Mouse (Mus musculus) urinary bladder, postnatal 14 days (tissue): Measurements from ENCODE around the gene Sfta2.
A peak's percentile ranks its signal among the peaks of the same experiment; 100 is the strongest.

Experiments
- DNase-seq: peaks from one replicate; pipeline ENCODE4 v3.0.0; 2021; ENCODE audit warnings: low spot score

The Sfta2 gene

GRCm38 (mm10) chr17:35592131-35592530 lies 9.2 kb upstream of the Sfta2 start:
- no peak for DNase-seq

- DNase-seq, result no peak
Measured at GRCm38 (mm10) chr17:35593786-35594185, 7.6 kb upstream of the Sfta2 start.

- DNase-seq, result no peak
Measured at GRCm38 (mm10) chr17:35594456-35594855, 6.9 kb upstream of the Sfta2 start.

- no peak for DNase-seq
Measured at GRCm38 (mm10) chr17:35597399-35597798, 4.0 kb upstream of the Sfta2 start.

- DNase-seq, result no peak
Measured at GRCm38 (mm10) chr17:35601736-35602354, 496 bp downstream of the Sfta2 start.

- DNase-seq, result no peak
Measured at GRCm38 (mm10) chr17:35617127-35617526, 15.8 kb downstream of the Sfta2 start.

- DNase-seq, result no peak
Measured at GRCm38 (mm10) chr17:35626537-35626936, 25.2 kb downstream of the Sfta2 start, which contains the start of gene Gm9573. Gene Gm9573 (minus strand): TSS chr17:35626637.

GRCm38 (mm10) chr17:35633992-35634391 lies 32.6 kb downstream of the Sfta2 start:
- peak; percentile 56 for DNase-seq

- DNase-seq, result no peak
Measured at GRCm38 (mm10) chr17:35635202-35635601, 33.9 kb downstream of the Sfta2 start.

- DNase-seq, result peak; percentile 75
Measured at GRCm38 (mm10) chr17:35635699-35636111, 34.4 kb downstream of the Sfta2 start.

GRCm38 (mm10) chr17:35636363-35636762 lies 35.0 kb downstream of the Sfta2 start:
- DNase-seq, result peak; percentile 55

- DNase-seq, result peak; percentile 74
Measured at GRCm38 (mm10) chr17:35638475-35639190, 37.3 kb downstream of the Sfta2 start.

- DNase-seq, result no peak
Measured at GRCm38 (mm10) chr17:35639352-35639751, 38.0 kb downstream of the Sfta2 start.

GRCm38 (mm10) chr17:35643609-35644236 lies 42.4 kb downstream of the Sfta2 start, which contains the start of gene Mucl3:
Gene Mucl3 (minus strand): TSS chr17:35643695.
- DNase-seq, result no peak

GRCm38 (mm10) chr17:35649429-35649828 lies 48.1 kb downstream of the Sfta2 start:
- DNase-seq, result no peak

- DNase-seq, result no peak
Measured at GRCm38 (mm10) chr17:35653086-35653485, 51.7 kb downstream of the Sfta2 start.

- peak; percentile 52 for DNase-seq
Measured at GRCm38 (mm10) chr17:35665957-35666515, 64.7 kb downstream of the Sfta2 start.

- DNase-seq, result no peak
Measured at GRCm38 (mm10) chr17:35666851-35667256, 65.5 kb downstream of the Sfta2 start.

- peak; percentile 96 for DNase-seq
Measured at GRCm38 (mm10) chr17:35667334-35668065, 66.2 kb downstream of the Sfta2 start, which contains the start of gene Vars2. Gene Vars2 (minus strand): TSS chr17:35667592.

GRCm38 (mm10) chr17:35669731-35670130 lies 68.4 kb downstream of the Sfta2 start:
- no peak for DNase-seq

GRCm38 (mm10) chr17:35671846-35672245 lies 70.5 kb downstream of the Sfta2 start:
- DNase-seq, result no peak

GRCm38 (mm10) chr17:35672527-35672926 lies 71.2 kb downstream of the Sfta2 start:
- no peak for DNase-seq
